Mouse (Mus musculus) frontal cortex, postnatal 25 days (tissue): Measurements from ENCODE around the gene Stfa2.
"Not testable (repeated sequence)": the region's sequence is repeated elsewhere in the genome, so short reads cannot be mapped to it uniquely, and the experiment has no call there.

Experiments
- DNase-seq, 2 experiments: peaks; one replicate each; pipeline ENCODE4 v3.0.0; 2022; ENCODE audit warnings: low spot score in 2 of 2

The Stfa2 gene

GRCm38 (mm10) chr16:36408357-36408756 is at the start of gene Stfa2:
TSS of gene Stfa2 (minus strand) at chr16:36408457.
- no peak for DNase-seq

DNA sequence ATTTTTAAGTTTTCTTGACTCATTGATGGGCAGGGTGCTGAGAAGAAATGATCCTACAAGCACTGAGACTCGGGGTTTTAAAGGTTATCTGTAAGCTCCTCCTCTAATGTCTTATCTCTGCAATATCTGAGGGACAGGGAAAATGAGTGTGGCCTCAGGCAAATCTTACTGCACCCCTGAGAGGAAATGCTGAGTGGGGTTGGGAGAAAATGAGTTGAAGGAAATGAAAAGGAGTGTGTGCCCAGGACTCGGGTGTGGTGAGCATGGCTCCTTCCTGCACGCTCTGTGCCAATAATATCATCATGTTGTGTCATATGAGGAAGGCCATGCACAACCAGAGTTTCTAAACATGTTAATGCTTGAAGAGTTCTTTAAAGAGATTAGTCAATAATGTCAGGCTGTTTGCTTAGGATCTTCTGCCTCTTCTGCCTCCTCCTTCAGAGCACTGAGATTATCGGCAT is 47.1 kb upstream of the Stfa2 start, which contains the start of gene Stfa3:
Stfa3 (minus strand) TSS at position 51 of the 461 bp plus-strand sequence.
- no peak for DNase-seq

DNA sequence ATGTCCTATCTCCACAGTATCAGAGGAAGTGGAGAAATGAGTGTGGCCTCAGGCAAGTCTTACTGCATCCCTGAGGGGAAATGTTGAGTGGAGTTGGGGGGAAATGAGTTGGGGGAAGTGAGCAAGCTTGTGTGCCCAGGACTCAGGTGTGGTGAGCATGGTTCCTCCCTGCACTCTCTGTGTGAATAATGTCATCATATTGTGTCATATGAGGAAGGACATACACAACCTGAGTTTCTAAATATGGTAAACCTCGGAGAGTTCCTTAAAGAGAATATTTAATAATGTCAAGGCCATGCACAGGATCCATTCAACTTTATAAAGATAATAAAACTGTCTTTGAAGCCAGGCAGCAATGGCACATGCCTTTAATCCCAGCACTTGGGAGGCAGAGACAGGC is 12.7 kb upstream of the Stfa2 start:
- not testable (repeated sequence) for DNase-seq

- DNase-seq: no peak
Measured at GRCm38 (mm10) chr16:36389060-36389459, 19.2 kb downstream of the Stfa2 start.

DNA sequence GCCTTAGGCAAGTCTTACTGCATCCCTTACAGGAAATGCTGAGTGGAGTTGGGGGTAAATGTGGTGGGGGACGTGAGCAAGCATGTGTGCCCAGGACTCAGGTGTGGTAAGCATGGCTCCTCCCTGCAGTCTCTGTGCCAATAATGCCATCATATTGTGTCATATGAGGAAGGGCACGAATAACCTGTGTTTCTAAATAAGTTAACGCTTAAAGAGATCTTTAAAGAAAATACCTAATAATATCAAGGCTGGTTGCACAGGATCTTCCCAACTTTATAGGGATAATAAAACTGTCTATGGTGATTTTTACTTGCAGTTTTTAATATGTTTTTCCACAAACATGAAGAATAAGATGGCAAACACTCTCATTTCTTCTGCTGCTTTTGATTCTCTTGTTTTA is 40.6 kb downstream of the Stfa2 start, which contains the start of gene BC100530:
BC100530 (minus strand) TSS at position 101 of the 400 bp plus-strand sequence.
- not testable (repeated sequence) for DNase-seq
